Mouse (Mus musculus) neural tube, embryonic 13.5 days (tissue): ENCODE data around the gene Prl5a1. TPM values are rescaled to one million over a fixed set of nuclear protein-coding genes. Genes with fewer than 3 reads are reported as not detected.

Experiments
- ATAC-seq: fragments of 200-750 bp; cut with Nextera tagmentation; 2 replicates; pipeline ENCODE4 v1.8.0; 2017; ENCODE audit warnings: low read depth, mild to moderate bottlenecking, moderate TSS enrichment, moderate library complexity
- H3K27ac ChIP-seq: fragments of 300-500 bp; sonication (generic); replicated peaks from 2 replicates; pipeline ENCODE4 v1.5.1; 2015; ENCODE audit warnings: moderate library complexity, mild to moderate bottlenecking, inconsistent platforms
- H3K27me3 ChIP-seq: fragments of 300-500 bp; sonication (generic); 2 replicates; pipeline ENCODE4 v1.6.1; 2015; ENCODE audit warnings: mild to moderate bottlenecking, inconsistent platforms
- H3K36me3 ChIP-seq: fragments of 300-500 bp; sonication (generic); 2 replicates; pipeline ENCODE4 v1.6.1; 2015; ENCODE audit warnings: mild to moderate bottlenecking, inconsistent platforms
- H3K4me1 ChIP-seq: fragments of 300-500 bp; sonication (generic); replicated peaks from 2 replicates; pipeline ENCODE4 v1.6.1; 2015; ENCODE audit warnings: inconsistent platforms
- H3K4me2 ChIP-seq: fragments of 300-500 bp; sonication (generic); 2 replicates; pipeline ENCODE4 v1.6.1; 2015; ENCODE audit warnings: inconsistent platforms, mild to moderate bottlenecking, moderate library complexity
- H3K4me3 ChIP-seq: fragments of 300-500 bp; sonication (generic); 2 replicates; pipeline ENCODE4 v1.5.1; 2015; ENCODE audit warnings: mild to moderate bottlenecking, inconsistent platforms
- H3K9ac ChIP-seq: fragments of 300-500 bp; sonication (generic); 2 replicates; pipeline ENCODE4 v1.6.1; 2015; ENCODE audit warnings: moderate library complexity, mild to moderate bottlenecking, inconsistent platforms
- H3K9me3 ChIP-seq: fragments of 300-500 bp; sonication (generic); 2 replicates; pipeline ENCODE4 v1.6.1; 2016; ENCODE audit warnings: inconsistent platforms
- WGBS: fragments of 180-500 bp; shearing (Covaris S2); methylation state at CpG from one replicate; pipeline ENCODE4 v1.1.7; 2015; 5-methylcytosine and 5-hydroxymethylcytosine counted together
- polyA plus RNA-seq: library from polyadenylated mRNA; unstranded; fragments of >200 nt; fragmentation: Nextera tagmentation; extraction: Ambion mirVana; gene quantifications from 2 replicates; pipeline ENCODE4 v1.2.1, GENCODE M21; 2015

Prl5a1 gene
- polyA plus RNA-seq: 0.29 and 0.36 TPM in 2 replicates

- Histone ChIP-seq H3K4me3 (no peak within 1 kb of the TSS), H3K9ac (no peak within 1 kb of the TSS), H3K4me1 (no peaks in the 10 kb centered on the region), H3K27me3 (no peaks in the 10 kb centered on the region), H3K4me2 (no peak within 1 kb of the TSS), H3K9me3 (no peaks in the 10 kb centered on the region), H3K27ac (no peak within 1 kb of the TSS), H3K36me3 (no peaks in the 10 kb centered on the region)
- WGBS: 94% methylated on average over 6 of the region's 6 CpGs
- no peak for ATAC-seq
Observed at GRCm38 (mm10) chr13:28142184-28142583, at the start of gene Prl5a1. Prl5a1 (plus strand) TSS chr13:28142484.

GRCm38 (mm10) chr13:28096161-28096560 is 46.1 kb upstream of the Prl5a1 start:
- no peak for ATAC-seq
- H3K4me2 ChIP-seq: no peak overlapping the region
- no peak overlapping the region for H3K9ac ChIP-seq
- no peaks in the 10 kb centered on the region for H3K4me1 ChIP-seq
- H3K27me3 ChIP-seq: no peaks in the 10 kb centered on the region
- no peaks in the 10 kb centered on the region for H3K9me3 ChIP-seq
- H3K4me3 ChIP-seq: no peak overlapping the region
- H3K27ac ChIP-seq: no peak overlapping the region
- H3K36me3 ChIP-seq: no peaks in the 10 kb centered on the region

GRCm38 (mm10) chr13:28108536-28108935 is 33.7 kb upstream of the Prl5a1 start:
- no peak overlapping the region for H3K27ac ChIP-seq
- H3K36me3 ChIP-seq: no peaks in the 10 kb centered on the region
- no peaks in the 10 kb centered on the region for H3K9me3 ChIP-seq
- no peaks in the 10 kb centered on the region for H3K27me3 ChIP-seq
- ATAC-seq: no peak
- no peak overlapping the region for H3K4me2 ChIP-seq
- 87% methylated on average over 3 of the region's 3 CpGs for WGBS
- no peaks in the 10 kb centered on the region for H3K4me1 ChIP-seq
- H3K9ac ChIP-seq: no peak overlapping the region
- no peak overlapping the region for H3K4me3 ChIP-seq

- Histone ChIP-seq H3K27ac (no peak overlapping the region), H3K4me1 (no peaks in the 10 kb centered on the region), H3K9me3 (no peaks in the 10 kb centered on the region), H3K4me2 (no peak overlapping the region), H3K27me3 (no peaks in the 10 kb centered on the region), H3K36me3 (no peaks in the 10 kb centered on the region), H3K4me3 (no peak overlapping the region), H3K9ac (no peak overlapping the region)
- no peak for ATAC-seq
- 93% methylated on average over 2 of the region's 2 CpGs for WGBS
Observed at GRCm38 (mm10) chr13:28132781-28133180, 9.5 kb upstream of the Prl5a1 start.

GRCm38 (mm10) chr13:28135790-28136189 is 6.5 kb upstream of the Prl5a1 start:
- no peak for ATAC-seq
- no peak overlapping the region for H3K27ac ChIP-seq
- no peaks in the 10 kb centered on the region for H3K9me3 ChIP-seq
- no peaks in the 10 kb centered on the region for H3K4me1 ChIP-seq
- H3K27me3 ChIP-seq: no peaks in the 10 kb centered on the region
- no peaks in the 10 kb centered on the region for H3K36me3 ChIP-seq
- H3K4me2 ChIP-seq: no peak overlapping the region
- H3K4me3 ChIP-seq: no peak overlapping the region
- H3K9ac ChIP-seq: no peak overlapping the region

Other genes with a start within 250 kb of the Prl5a1 start
- not detected in 2 replicates for gene Prl4a1, start 126.3 kb upstream of the Prl5a1 start, polyA plus RNA-seq
- gene Gm11361, start 115.0 kb downstream of the Prl5a1 start, polyA plus RNA-seq: 3.5 and 9.1 TPM in 2 replicates